Comparison of ENCODE assay signal across 8 mouse cellular contexts in the genomic region with DNA sequence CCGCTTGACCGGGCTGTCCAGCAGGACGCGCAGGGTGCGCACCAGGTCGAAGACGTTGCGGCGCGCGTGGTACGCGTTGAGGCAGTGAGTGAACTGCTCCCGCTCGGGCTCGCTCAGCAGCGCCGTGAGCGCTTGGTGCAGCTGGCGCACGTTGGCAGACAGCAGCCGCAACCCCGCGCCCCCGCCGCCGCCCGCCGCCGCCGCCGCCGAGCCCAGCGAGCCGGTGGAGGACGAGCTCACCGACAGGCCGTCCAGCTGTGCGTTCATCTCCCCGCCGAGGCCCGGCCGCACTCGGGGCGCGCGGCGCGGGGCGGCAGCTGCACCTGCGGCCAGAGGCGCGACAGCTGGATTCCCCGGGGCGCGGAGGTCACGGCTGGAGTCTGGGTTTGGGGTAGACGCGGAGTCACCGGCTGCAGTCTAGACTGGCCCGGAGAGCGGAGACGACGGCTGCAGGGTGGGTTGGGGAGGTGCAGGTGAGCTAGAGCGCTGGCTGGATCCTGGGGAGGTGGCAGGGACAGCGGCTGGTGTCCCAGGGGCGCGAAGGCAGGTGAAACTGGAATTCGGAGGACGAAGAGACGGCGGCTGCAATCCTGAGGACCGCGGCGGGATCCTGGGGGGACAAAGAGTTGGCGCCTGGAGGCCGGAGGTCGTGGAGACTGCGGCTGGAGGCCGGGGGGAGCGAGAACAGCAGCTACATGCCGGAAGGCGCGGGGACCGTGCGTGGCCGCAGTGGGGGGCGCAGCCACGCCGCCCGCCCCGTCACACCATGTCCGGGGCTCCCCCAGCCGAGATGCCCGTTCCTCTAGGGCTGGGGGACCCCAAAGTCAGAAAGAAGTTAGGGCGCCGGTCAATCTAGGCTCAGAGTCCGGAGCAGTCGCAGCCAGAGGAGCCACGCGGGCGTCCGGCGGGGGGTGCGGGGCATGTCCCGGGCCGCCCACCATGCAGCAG. TPM values are rescaled to one million over a fixed set of nuclear protein-coding genes. Genes with fewer than 3 reads are reported as not detected.
DNase-seq lines count a peak whose midpoint lies in the region; ATAC-seq and TF ChIP-seq lines count a peak whose summit lies in the region.

No protein-coding gene starts in this region.

- H3K4me2 ChIP-seq in intestine, embryonic 16.5 days (ENCODE audit: low read depth, low read length), result peak overlapping the region; percentile 97
- H3K4me2 ChIP-seq in liver, embryonic 15.5 days, result peak overlapping the region; percentile 69
- H3K4me2 ChIP-seq in neural tube, embryonic 12.5 days (replicated peaks), result peak overlapping the region; percentile 91

- no peak for TF ChIP-seq POLR2A in brain, embryonic 14.5 days (IDR thresholded peaks at IDR 0.05; ENCODE audit: borderline replicate concordance, extremely low read depth, insufficient read depth, insufficient read length, poor library complexity, severe bottlenecking)

- DNase-seq in brain, embryonic 14.5 days (ENCODE audit: low read depth), result peak; percentile 68
- peak; percentile 56 for DNase-seq in gastrocnemius, postnatal 14 days
- peak; percentile 82 for DNase-seq in thymus, postnatal 14 days

- TF ChIP-seq CTCF in brain, embryonic 14.5 days (IDR thresholded peaks at IDR 0.05; ENCODE audit: borderline replicate concordance, extremely low read depth, insufficient read depth, insufficient read length), result no peak

- peaks cover 5% of the 10 kb centered on the region; the same call in 1 of the 2 replicates for H3K4me1 ChIP-seq in erythroblast, embryonic 14.5 days (ENCODE audit: control insufficient read depth)
- peaks cover 27% of the 10 kb centered on the region for H3K4me1 ChIP-seq in intestine, embryonic 16.5 days (ENCODE audit: control insufficient read depth, insufficient read depth, low read length)
- peaks cover 12% of the 10 kb centered on the region; the same call in 1 of the 2 replicates for H3K4me1 ChIP-seq in liver, embryonic 15.5 days (replicated peaks)
- H3K4me1 ChIP-seq in neural tube, embryonic 12.5 days, result peaks cover 32% of the 10 kb centered on the region

- no peaks in the 10 kb centered on the region for H3K36me3 ChIP-seq in erythroblast, embryonic 14.5 days (ENCODE audit: control insufficient read depth)
- no peaks in the 10 kb centered on the region for H3K36me3 ChIP-seq in intestine, embryonic 16.5 days (ENCODE audit: control insufficient read depth, insufficient read depth, low read length)
- no peaks in the 10 kb centered on the region for H3K36me3 ChIP-seq in liver, embryonic 15.5 days (replicated peaks)
- H3K36me3 ChIP-seq in neural tube, embryonic 12.5 days, result no peaks in the 10 kb centered on the region

- under 1% methylated on average over 95 of the region's 107 CpGs for WGBS in intestine, embryonic 16.5 days
- WGBS in liver, embryonic 15.5 days (ENCODE audit: insufficient replicate concordance), result 1% methylated on average over 107 of the region's 107 CpGs
- under 1% methylated on average over 97 of the region's 107 CpGs for WGBS in neural tube, embryonic 12.5 days

- peak overlapping the region; percentile 44 for H3K4me3 ChIP-seq in erythroblast, embryonic 14.5 days (replicated peaks)
- peak overlapping the region; percentile 74 for H3K4me3 ChIP-seq in intestine, embryonic 16.5 days (ENCODE audit: low read length)
- peak overlapping the region; percentile 55 for H3K4me3 ChIP-seq in liver, embryonic 15.5 days (replicated peaks)
- peak overlapping the region; percentile 66 for H3K4me3 ChIP-seq in neural tube, embryonic 12.5 days

- H3K9me3 ChIP-seq in erythroblast, embryonic 14.5 days (ENCODE audit: control insufficient read depth, low read length), result peaks cover 2% of the 10 kb centered on the region; the same call in 1 of the 2 replicates
- H3K9me3 ChIP-seq in intestine, embryonic 16.5 days (ENCODE audit: control insufficient read depth, low read length), result no peaks in the 10 kb centered on the region
- no peaks in the 10 kb centered on the region for H3K9me3 ChIP-seq in liver, embryonic 15.5 days (replicated peaks)
- no peaks in the 10 kb centered on the region for H3K9me3 ChIP-seq in neural tube, embryonic 12.5 days

- ATAC-seq in erythroblast, adult 5-6 weeks (replicated peaks; ENCODE audit: low FRiP score, poor library complexity, severe bottlenecking), result no peak
- ATAC-seq in intestine, embryonic 16.5 days, result peak; percentile 72
- peak; percentile 35; the same call in 1 of the 2 replicates for ATAC-seq in liver, embryonic 15.5 days (ENCODE audit: insufficient read depth)
- ATAC-seq in neural tube, embryonic 12.5 days (ENCODE audit: low FRiP score, low read depth), result peak; percentile 73

- peaks cover 56% of the 10 kb centered on the region for H3K27me3 ChIP-seq in erythroblast, embryonic 14.5 days (ENCODE audit: control insufficient read depth)
- H3K27me3 ChIP-seq in intestine, embryonic 16.5 days (replicated peaks; ENCODE audit: control insufficient read depth, insufficient read depth, low read length), result peaks cover 5% of the 10 kb centered on the region
- peaks cover 75% of the 10 kb centered on the region for H3K27me3 ChIP-seq in liver, embryonic 15.5 days
- H3K27me3 ChIP-seq in neural tube, embryonic 12.5 days (replicated peaks), result peaks cover 17% of the 10 kb centered on the region

- intact Hi-C loops in gastrocnemius, postnatal 14 days (cut with DNase I; ENCODE audit: low total_unique reads), result no loop called here

- H3K27ac ChIP-seq in intestine, embryonic 16.5 days (ENCODE audit: low read length), result peak overlapping the region; percentile 45; the same call in 1 of the 2 replicates
- H3K27ac ChIP-seq in liver, embryonic 15.5 days (replicated peaks), result no peak overlapping the region
- H3K27ac ChIP-seq in neural tube, embryonic 12.5 days, result no peak overlapping the region

- peak overlapping the region; percentile 85 for H3K9ac ChIP-seq in intestine, embryonic 16.5 days (ENCODE audit: low read depth, low read length)
- H3K9ac ChIP-seq in liver, embryonic 15.5 days, result no peak overlapping the region; the same call in 1 of the 2 replicates
- H3K9ac ChIP-seq in neural tube, embryonic 12.5 days, result peak overlapping the region; percentile 67

RNA-seq across cellular contexts. Expression of gene Whrn, which starts 0.6 kb away (rescaled TPM):
- polyA plus RNA-seq in erythroblast, embryonic 14.5 days (2012), result 0.02 and 0.04 TPM in 2 replicates
- total RNA-seq in erythroblast, adult 5-6 weeks (2015; ENCODE audit: low replicate concordance), result 0.38 TPM in 1 of 2 replicates, not detected in the other
- total RNA-seq in erythroblast, adult 5-6 weeks (2017; ENCODE audit: low replicate concordance), result not detected in 2 replicates
- 28.2 and 30.9 TPM in 2 replicates for polyA plus RNA-seq in brain, embryonic 14.5 days (2012; rRNA removed)
- total RNA-seq in gastrocnemius, postnatal 14 days (2021), result 1 to 10 TPM; 1.7 to 2.0 TPM
- 2.9 and 3.0 TPM in 2 replicates for polyA plus RNA-seq in intestine, embryonic 16.5 days (2015; fragmentation: Nextera tagmentation; extraction: Ambion mirVana)
- polyA plus RNA-seq in liver, embryonic 15.5 days (2015; fragmentation: Nextera tagmentation; extraction: Ambion mirVana), result 0.16 and 0.39 TPM in 2 replicates
- 9.0 and 10.0 TPM in 2 replicates for polyA plus RNA-seq in neural tube, embryonic 12.5 days (2016; fragmentation: Nextera tagmentation; extraction: Ambion mirVana)

RNA-seq across cellular contexts. Expression of gene Atp6v1g1, which starts 49.3 kb away (rescaled TPM):
- polyA plus RNA-seq in erythroblast, embryonic 14.5 days (2012), result 12.2 and 16.2 TPM in 2 replicates
- total RNA-seq in erythroblast, adult 5-6 weeks (2015; ENCODE audit: low replicate concordance), result 39.6 and 49.7 TPM in 2 replicates
- total RNA-seq in erythroblast, adult 5-6 weeks (2017; ENCODE audit: low replicate concordance), result 31.0 and 43.5 TPM in 2 replicates
- 190 and 216 TPM in 2 replicates for polyA plus RNA-seq in brain, embryonic 14.5 days (2012; rRNA removed)
- total RNA-seq in gastrocnemius, postnatal 14 days (2021), result 100 to 1,000 TPM; 260 to 261 TPM
- 335 TPM in 2 replicates for polyA plus RNA-seq in intestine, embryonic 16.5 days (2015; fragmentation: Nextera tagmentation; extraction: Ambion mirVana)
- 125 and 128 TPM in 2 replicates for polyA plus RNA-seq in liver, embryonic 15.5 days (2015; fragmentation: Nextera tagmentation; extraction: Ambion mirVana)
- polyA plus RNA-seq in neural tube, embryonic 12.5 days (2016; fragmentation: Nextera tagmentation; extraction: Ambion mirVana), result 423 and 429 TPM in 2 replicates
